Mouse (Mus musculus): ENCODE data around the gene Elf2.

DNA sequence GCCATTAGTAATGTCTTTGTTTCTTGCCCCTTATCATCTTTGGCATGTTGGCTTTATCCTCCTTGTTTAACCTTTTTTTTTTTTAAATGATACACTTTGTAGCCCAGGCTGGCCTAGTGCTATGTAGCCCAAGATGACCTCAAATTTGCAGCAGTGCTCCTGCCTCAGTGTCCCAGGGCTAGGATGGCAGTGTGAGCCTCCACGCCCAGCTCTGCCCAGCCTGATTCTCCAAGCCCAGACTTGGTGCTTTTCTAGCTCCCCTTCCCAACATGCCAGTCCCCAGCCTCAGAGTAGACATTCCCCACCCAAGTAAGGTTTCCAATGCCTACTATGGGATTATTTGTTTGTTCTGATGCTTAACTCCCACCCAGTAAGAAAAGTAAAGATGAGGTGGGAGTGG, 88.2 kb downstream of the Elf2 start:
- TF ChIP-seq ETS1 (conservative IDR thresholded peaks at IDR 0.05; ENCODE audit: low read depth, low read length): no peak
- no peak for TF ChIP-seq POLR2A (IDR thresholded peaks at IDR 0.05; ENCODE audit: low read depth, low read length)
- no peak for TF ChIP-seq USF1 (IDR thresholded peaks at IDR 0.05; ENCODE audit: low read depth, low read length)
- TF ChIP-seq KAT2A (IDR thresholded peaks at IDR 0.05; ENCODE audit: insufficient replicate concordance, low read length): no peak
- no peak for TF ChIP-seq TBP (conservative IDR thresholded peaks at IDR 0.05; ENCODE audit: low read depth, low read length)
- TF ChIP-seq CTCF (conservative IDR thresholded peaks at IDR 0.05 in 1 of 2, IDR thresholded peaks at IDR 0.05 in 1 of 2; ENCODE audit: low read depth in 2 of 2, low read length in 2 of 2): no peak
- TF ChIP-seq ELF1 (IDR thresholded peaks at IDR 0.05; ENCODE audit: low read depth, low read length): no peak
- TF ChIP-seq IRF4 (IDR thresholded peaks at IDR 0.05; ENCODE audit: low read depth, low read length): no peak
- TF ChIP-seq ZMIZ1 (IDR thresholded peaks at IDR 0.05; ENCODE audit: low read depth, low read length): no peak
- TF ChIP-seq UBTF (IDR thresholded peaks at IDR 0.05; ENCODE audit: low read depth, low read length): no peak
- no peak for TF ChIP-seq MAFK (IDR thresholded peaks at IDR 0.05; ENCODE audit: insufficient replicate concordance, low read length)
- TF ChIP-seq CHD1 (IDR thresholded peaks at IDR 0.05; ENCODE audit: low read depth, low read length): no peak
- TF ChIP-seq EP300 (IDR thresholded peaks at IDR 0.05; ENCODE audit: low read length): no peak
